Mouse (Mus musculus) G1E (cell line): ENCODE results near the gene Cul7. TPM values are rescaled to one million over a fixed set of nuclear protein-coding genes. Genes with fewer than 3 reads are reported as not detected.

Source experiments
- ATAC-seq: 2 replicates; pipeline ENCODE4 v1.8.0; 2016; ENCODE audit warnings: mild to moderate bottlenecking; ENCODE audit not compliant: insufficient number of reproducible peaks, poor library complexity, low FRiP score, severe bottlenecking; ENCODE audit errors: extremely low read depth
- DNase-seq: peaks from one replicate; pipeline ENCODE4 v3.0.0; 2012; ENCODE audit warnings: low spot score
- H3K27me3 ChIP-seq: 2 replicates; pipeline ENCODE4 v1.6.1; 2012; ENCODE audit warnings: mild to moderate bottlenecking, low read length, inconsistent platforms; ENCODE audit not compliant: insufficient read depth
- H3K36me3 ChIP-seq: replicated peaks from 2 replicates; pipeline ENCODE3; 2012; ENCODE audit warnings: mild to moderate bottlenecking, inconsistent platforms
- H3K4me1 ChIP-seq: 2 replicates; pipeline ENCODE4 v1.6.1; 2012; ENCODE audit warnings: low read depth, low read length, inconsistent platforms, mixed read lengths; ENCODE audit not compliant: insufficient read depth
- H3K4me3 ChIP-seq: 2 replicates; pipeline ENCODE4 v1.5.1; 2012; ENCODE audit warnings: low read depth, mild to moderate bottlenecking, inconsistent platforms, low read length, moderate library complexity, mixed read lengths
- H3K9me3 ChIP-seq: replicated peaks from 2 replicates; pipeline ENCODE4 v1.6.1; 2012; ENCODE audit warnings: inconsistent platforms
- CTCF ChIP-seq: IDR thresholded peaks from 2 replicates; pipeline ENCODE4 v1.5.1; 2012; ENCODE audit warnings: low read depth, low read length, inconsistent platforms, mixed read lengths
- GATA1 ChIP-seq: IDR thresholded peaks from 2 replicates; pipeline ENCODE4 v1.6.1; 2012; ENCODE audit warnings: borderline replicate concordance, low read length, inconsistent platforms, mixed read lengths
- GATA2 ChIP-seq: IDR thresholded peaks from 2 replicates; pipeline ENCODE4 v1.6.1; 2012; ENCODE audit warnings: low read depth, low read length, inconsistent platforms, borderline replicate concordance
- POLR2AphosphoS5 ChIP-seq: IDR thresholded peaks from 2 replicates; pipeline ENCODE4 v1.6.1; 2012; ENCODE audit warnings: low read depth, low read length, inconsistent platforms; ENCODE audit not compliant: insufficient replicate concordance
- TAL1 ChIP-seq: conservative IDR thresholded peaks from 2 replicates; pipeline ENCODE4 v1.6.1; 2012; ENCODE audit warnings: low read depth, low read length, inconsistent platforms, mixed read lengths
- polyA plus RNA-seq: library from polyadenylated mRNA; stranded (reverse); fragments of >175 nt; gene quantifications from 2 replicates; pipeline ENCODE4 v1.2.3, GENCODE M21; 2012
- total RNA-seq, 2 experiments: library from RNA; stranded (forward) in 1 of 2; stranded (reverse) in 1 of 2; fragments of 200-1000 nt in 1 of 2; fragments of >200 nt in 1 of 2; fragmentation: Nextera tagmentation in 1 of 2; gene quantifications; 2 replicates each; pipeline ENCODE4 v1.2.3; 2014 to 2017

Cul7 gene
- total and polyA plus RNA-seq, 3 experiments, result 27.4 to 136 (median 44.1) TPM

DNA sequence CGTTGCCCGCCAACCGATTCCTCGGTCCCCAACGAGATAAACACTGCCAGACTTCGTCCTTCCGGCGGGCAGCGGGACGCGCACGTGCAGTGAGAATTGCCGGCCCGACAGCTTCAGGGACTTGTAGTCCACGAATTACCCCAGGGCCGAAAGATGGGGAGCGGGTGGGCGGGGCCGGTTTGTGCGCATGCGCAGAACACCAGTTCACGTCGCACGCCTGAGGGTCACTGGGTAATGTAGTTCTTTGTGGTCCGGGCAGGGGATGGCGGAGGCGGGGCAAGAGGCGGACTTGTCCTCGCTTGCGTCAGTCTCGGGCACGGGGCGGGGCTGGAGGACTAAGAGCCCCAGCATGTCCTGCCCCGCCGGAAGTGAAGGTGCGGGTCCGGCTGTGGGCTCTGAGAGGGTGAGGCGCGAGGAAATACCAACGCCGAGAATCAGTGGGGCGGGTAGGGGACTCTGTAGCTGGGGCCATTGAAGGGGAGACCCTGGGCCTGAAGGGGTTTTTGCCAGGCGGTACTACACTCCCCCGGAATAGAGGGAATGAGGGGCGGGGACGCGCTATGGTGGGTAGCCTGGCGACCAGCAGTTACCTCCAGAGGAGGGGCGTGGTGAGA, 30.7 kb downstream of the Cul7 start, which contains the start of gene Klhdc3:
TSS of gene Klhdc3 (minus strand) at position 155 of the 614 bp plus-strand sequence.
- Histone ChIP-seq H3K27me3 (no peaks in the 10 kb centered on the region), H3K36me3 (peaks cover 76% of the 10 kb centered on the region), H3K4me3 (peak within 1 kb of the TSS; percentile 87), H3K9me3 (no peaks in the 10 kb centered on the region), H3K4me1 (peaks cover 54% of the 10 kb centered on the region)
- ATAC-seq (peak; percentile 95), DNase-seq (peak; percentile 90)
- TF ChIP-seq POLR2AphosphoS5 (no peak), GATA2 (no peak), GATA1 (no peak), TAL1 (no peak), CTCF (no peak)

DNA sequence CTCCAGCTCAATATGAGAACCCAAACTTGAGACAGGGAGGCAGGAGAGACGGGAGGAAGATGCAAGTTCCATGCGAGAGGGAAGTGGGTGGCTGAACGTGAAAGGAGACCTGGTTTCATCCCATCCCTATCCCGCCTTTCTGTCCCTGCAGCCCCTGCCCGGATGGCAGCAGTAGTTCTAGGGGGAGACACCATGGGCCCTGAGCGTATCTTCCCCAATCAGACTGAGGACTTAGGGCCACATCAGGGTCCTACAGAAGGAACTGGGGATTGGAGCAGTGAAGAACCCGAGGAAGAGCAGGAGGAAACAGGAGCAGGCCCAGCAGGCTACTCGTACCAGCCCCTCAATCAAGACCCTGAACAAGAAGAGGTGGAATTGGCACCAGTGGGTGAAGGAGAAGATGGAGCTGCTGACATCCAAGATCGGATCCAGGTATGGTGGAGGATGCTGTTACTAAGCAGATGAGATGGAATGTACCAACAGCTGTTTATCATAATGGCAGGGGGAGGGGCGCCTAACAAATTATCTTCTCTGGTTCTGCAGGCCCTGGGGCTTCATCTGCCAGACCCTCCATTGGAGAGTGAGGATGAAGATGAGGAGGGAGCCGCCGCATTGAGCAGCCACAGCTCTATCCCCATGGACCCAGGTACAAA, 31.5 kb downstream of the Cul7 start:
- H3K4me3 ChIP-seq, result peak overlapping the region; percentile 87
- TF ChIP-seq GATA2 (no peak), POLR2AphosphoS5 (no peak), CTCF (no peak), TAL1 (no peak), GATA1 (no peak)
- ATAC-seq (no peak), DNase-seq (no peak)
- peaks cover 76% of the 10 kb centered on the region for H3K36me3 ChIP-seq
- H3K4me1 ChIP-seq, result peaks cover 50% of the 10 kb centered on the region
- no peaks in the 10 kb centered on the region for H3K27me3 ChIP-seq
- no peaks in the 10 kb centered on the region for H3K9me3 ChIP-seq

DNA sequence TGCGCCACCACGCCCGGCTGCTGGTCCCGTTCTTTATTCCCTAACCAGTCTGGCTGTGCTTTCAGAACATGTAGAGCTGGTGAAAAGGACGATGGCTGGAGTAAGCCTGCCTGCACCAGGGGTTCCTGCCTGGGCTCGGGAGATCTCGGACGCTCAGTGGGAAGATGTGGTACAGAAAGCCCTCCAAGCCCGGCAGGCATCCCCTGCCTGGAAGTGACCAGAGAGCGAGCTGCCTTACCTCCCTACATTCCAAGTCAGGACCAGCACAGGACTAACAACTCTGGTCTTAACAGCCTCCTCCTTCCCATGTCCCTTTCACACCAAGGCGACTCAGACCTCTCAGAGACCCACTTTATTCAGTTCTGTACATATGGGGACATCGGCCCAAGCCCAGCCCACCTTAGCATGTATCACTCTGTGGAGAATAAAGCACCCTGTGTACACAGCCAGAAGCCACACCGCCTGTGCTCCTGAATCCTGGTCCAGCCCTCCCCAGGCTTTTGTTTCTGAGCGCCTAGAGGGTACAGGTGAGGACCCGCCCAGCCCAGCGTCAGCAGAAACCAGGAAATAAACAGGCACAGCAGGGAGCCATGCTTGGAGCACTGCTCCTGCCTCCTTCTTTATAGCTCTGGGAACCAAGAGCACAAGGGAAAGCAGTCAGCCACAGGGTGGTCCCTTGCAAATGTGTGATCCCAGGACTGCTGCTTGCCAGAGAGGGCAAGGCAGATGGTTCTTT, 32.7 kb downstream of the Cul7 start:
- Histone ChIP-seq H3K4me3 (no peak overlapping the region), H3K4me1 (peaks cover 49% of the 10 kb centered on the region), H3K27me3 (no peaks in the 10 kb centered on the region), H3K36me3 (peaks cover 76% of the 10 kb centered on the region), H3K9me3 (no peaks in the 10 kb centered on the region)
- TF ChIP-seq POLR2AphosphoS5, result no peak
- DNase-seq (no peak), ATAC-seq (no peak)

DNA sequence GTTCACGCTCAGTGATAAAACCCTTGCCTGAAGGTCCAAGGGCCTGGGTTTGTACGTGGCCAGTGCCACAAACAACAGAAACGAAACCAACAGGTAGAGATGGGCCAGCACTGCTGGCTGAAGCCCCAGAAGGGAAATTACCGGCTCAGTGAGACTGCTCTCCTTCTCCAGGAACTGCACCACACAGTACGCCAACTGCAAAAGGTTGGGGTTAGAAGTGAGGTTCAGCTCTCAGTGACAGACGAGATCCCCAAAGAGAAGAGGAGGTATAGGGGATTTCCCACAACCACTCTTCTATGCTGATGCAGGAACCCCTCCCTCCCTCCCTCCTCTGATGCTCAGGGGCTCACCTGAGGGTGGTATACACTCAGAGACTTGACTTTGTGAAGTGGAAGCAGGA, 35.8 kb downstream of the Cul7 start:
- Histone ChIP-seq H3K27me3 (no peaks in the 10 kb centered on the region), H3K4me3 (no peak overlapping the region), H3K36me3 (peaks cover 91% of the 10 kb centered on the region), H3K9me3 (no peaks in the 10 kb centered on the region), H3K4me1 (peaks cover 26% of the 10 kb centered on the region)
- no peak for ATAC-seq
- TF ChIP-seq CTCF, result no peak
- DNase-seq, result no peak

DNA sequence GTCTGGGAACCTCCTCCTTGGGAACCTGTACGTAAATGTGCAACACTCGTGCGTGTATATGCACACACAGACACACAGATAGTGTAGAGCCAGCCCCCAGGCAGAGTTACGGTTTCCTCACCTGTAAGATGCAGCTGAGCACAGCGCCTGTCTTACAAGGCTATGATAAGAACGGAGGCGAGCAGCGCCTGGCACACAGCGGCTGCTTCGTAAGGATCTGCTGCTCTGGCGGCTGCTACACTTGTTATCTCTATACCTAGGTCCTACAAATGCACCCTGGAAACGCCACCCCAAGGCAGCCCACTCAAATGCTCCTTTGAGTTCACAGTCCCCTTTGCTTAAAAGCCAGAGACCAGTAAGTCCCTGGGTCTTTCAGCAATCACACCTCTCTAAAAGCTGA, 40.5 kb downstream of the Cul7 start:
- Histone ChIP-seq H3K36me3 (peaks cover 87% of the 10 kb centered on the region), H3K4me3 (no peak overlapping the region), H3K27me3 (no peaks in the 10 kb centered on the region), H3K9me3 (no peaks in the 10 kb centered on the region), H3K4me1 (peaks cover 5% of the 10 kb centered on the region; the same call in 1 of the 2 replicates)
- DNase-seq, result no peak
- TF ChIP-seq GATA1 (no peak), POLR2AphosphoS5 (no peak), TAL1 (no peak), GATA2 (no peak), CTCF (no peak)
- no peak for ATAC-seq

DNA sequence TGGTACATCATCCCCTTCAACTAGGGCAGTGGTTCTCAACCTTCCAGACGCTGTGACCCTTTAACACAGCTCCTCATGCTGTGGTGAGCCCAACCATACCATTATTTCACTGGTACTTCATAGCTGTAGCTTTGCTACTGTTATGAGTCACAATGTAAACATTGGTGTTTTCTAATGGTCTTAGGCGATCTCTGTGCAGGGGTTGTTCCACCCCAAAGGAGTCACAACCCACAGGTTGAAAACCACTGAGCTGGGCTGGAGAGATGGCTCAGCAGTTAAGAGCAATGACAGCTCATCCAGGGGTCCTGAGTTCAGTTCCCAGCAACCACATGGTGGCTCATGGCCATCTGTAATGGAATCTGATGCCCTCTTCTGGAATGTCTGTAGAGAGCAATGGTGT, 41.3 kb downstream of the Cul7 start:
- Histone ChIP-seq H3K36me3 (peaks cover 87% of the 10 kb centered on the region), H3K9me3 (no peaks in the 10 kb centered on the region), H3K4me1 (peaks cover 5% of the 10 kb centered on the region; the same call in 1 of the 2 replicates), H3K27me3 (no peaks in the 10 kb centered on the region), H3K4me3 (no peak overlapping the region)
- no peak for DNase-seq
- no peak for ATAC-seq
- no peak for TF ChIP-seq CTCF
- TF ChIP-seq TAL1, result no peak
- no peak for TF ChIP-seq GATA1
- TF ChIP-seq POLR2AphosphoS5, result no peak
- no peak for TF ChIP-seq GATA2
